Mouse (Mus musculus) liver, postnatal 0 days (tissue): Measurements from ENCODE around the gene Myl3. TPM values are rescaled to one million over a fixed set of nuclear protein-coding genes. Genes with fewer than 3 reads are reported as not detected.
A peak's percentile ranks its signal among the peaks of the same experiment; 100 is the strongest.

Experiments
- ATAC-seq: fragments of 200-750 bp; cut with Nextera tagmentation; 2 replicates; pipeline ENCODE4 v1.8.0; 2017; ENCODE audit warnings: mild to moderate bottlenecking, moderate library complexity
- DNase-seq: peaks from one replicate; pipeline ENCODE4 v3.0.0-alpha.2; 2016
- H3K27ac ChIP-seq: fragments of 300-500 bp; sonication (generic); 2 replicates; pipeline ENCODE4 v1.5.1; 2014; ENCODE audit warnings: antibody characterized with exemption, moderate library complexity, mild to moderate bottlenecking, low read depth
- H3K27me3 ChIP-seq: fragments of 300-500 bp; sonication (generic); 2 replicates; pipeline ENCODE4 v1.6.1; 2014; ENCODE audit warnings: low read length, control low read depth, mixed read lengths; ENCODE audit not compliant: insufficient read depth
- H3K36me3 ChIP-seq: fragments of 300-500 bp; sonication (generic); replicated peaks from 2 replicates; pipeline ENCODE4 v1.6.1; 2014; ENCODE audit warnings: mild to moderate bottlenecking, control low read depth, low read length, moderate library complexity, mixed read lengths; ENCODE audit not compliant: insufficient read depth
- H3K4me1 ChIP-seq: fragments of 300-500 bp; sonication (generic); 2 replicates; pipeline ENCODE4 v1.6.1; 2014; ENCODE audit warnings: antibody characterized with exemption, mild to moderate bottlenecking, control low read depth; ENCODE audit not compliant: insufficient read depth
- H3K4me2 ChIP-seq: fragments of 300-500 bp; sonication (generic); 2 replicates; pipeline ENCODE4 v1.6.1; 2014; ENCODE audit warnings: low read depth, mild to moderate bottlenecking, low read length, moderate library complexity, mixed read lengths
- H3K4me3 ChIP-seq: fragments of 300-500 bp; sonication (generic); 2 replicates; pipeline ENCODE4 v1.5.1; 2014; ENCODE audit warnings: low read depth, low read length
- H3K9ac ChIP-seq: fragments of 300-500 bp; sonication (generic); replicated peaks from 2 replicates; pipeline ENCODE4 v1.6.1; 2014; ENCODE audit warnings: mild to moderate bottlenecking, moderate library complexity
- H3K9me3 ChIP-seq: fragments of 300-500 bp; sonication (generic); 2 replicates; pipeline ENCODE4 v1.6.1; 2016; ENCODE audit warnings: mild to moderate bottlenecking, control low read depth, low read length, mixed read lengths
- CTCF ChIP-seq: sonication (generic); IDR thresholded peaks from 2 replicates; pipeline ENCODE4 v1.5.1; 2016; ENCODE audit warnings: antibody characterized with exemption, low read depth
- EP300 ChIP-seq: IDR thresholded peaks from 2 replicates; pipeline ENCODE4 v1.6.1; 2016; ENCODE audit warnings: antibody characterized with exemption, low read depth, mild to moderate bottlenecking
- WGBS: fragments of 180-500 bp; shearing (Covaris S2); extraction: QIAGEN DNeasy Blood & Tissue Kit; methylation state at CpG from one replicate; pipeline ENCODE4 v1.1.7; 2014; ENCODE audit not compliant: insufficient replicate concordance; 5-methylcytosine and 5-hydroxymethylcytosine counted together
- polyA plus RNA-seq: library from polyadenylated mRNA; unstranded; fragments of >200 nt; fragmentation: Nextera tagmentation; extraction: Ambion mirVana; gene quantifications from 2 replicates; pipeline ENCODE4 v1.2.1, GENCODE M21; 2015

Myl3 gene
- polyA plus RNA-seq, 1 experiment from 2014 or later: 0.52 TPM

- Histone ChIP-seq H3K27me3 (peaks cover 3% of the 10 kb centered on the region; the same call in 1 of the 2 replicates), H3K27ac (peak overlapping the region; percentile 65; the same call in 1 of the 2 replicates), H3K4me3 (peak overlapping the region; percentile 43), H3K36me3 (no peaks in the 10 kb centered on the region), H3K9ac (peak overlapping the region; percentile 26), H3K4me1 (peaks cover 27% of the 10 kb centered on the region), H3K4me2 (peak overlapping the region; percentile 74), H3K9me3 (no peaks in the 10 kb centered on the region)
- 7% methylated on average over 8 of the region's 8 CpGs for WGBS
- ATAC-seq (peak; percentile 18; the same call in 1 of the 2 replicates), DNase-seq (no peak)
- no peak for TF ChIP-seq CTCF
- no peak for TF ChIP-seq EP300
Observed at GRCm38 (mm10) chr9:110733102-110733501, 8.6 kb upstream of the Myl3 start.

- H3K9ac ChIP-seq: no peak overlapping the region
- WGBS: 63% methylated on average over 7 of the region's 7 CpGs
- H3K4me2 ChIP-seq: no peak overlapping the region
- peaks cover 3% of the 10 kb centered on the region; the same call in 1 of the 2 replicates for H3K27me3 ChIP-seq
- peak overlapping the region; percentile 29 for H3K27ac ChIP-seq
- TF ChIP-seq CTCF (no peak), EP300 (no peak)
- ATAC-seq (no peak), DNase-seq (no peak)
- H3K4me3 ChIP-seq: no peak overlapping the region
- peaks cover 27% of the 10 kb centered on the region for H3K4me1 ChIP-seq
- H3K36me3 ChIP-seq: no peaks in the 10 kb centered on the region
- no peaks in the 10 kb centered on the region for H3K9me3 ChIP-seq
Observed at GRCm38 (mm10) chr9:110734154-110734553, 7.5 kb upstream of the Myl3 start.

DNA sequence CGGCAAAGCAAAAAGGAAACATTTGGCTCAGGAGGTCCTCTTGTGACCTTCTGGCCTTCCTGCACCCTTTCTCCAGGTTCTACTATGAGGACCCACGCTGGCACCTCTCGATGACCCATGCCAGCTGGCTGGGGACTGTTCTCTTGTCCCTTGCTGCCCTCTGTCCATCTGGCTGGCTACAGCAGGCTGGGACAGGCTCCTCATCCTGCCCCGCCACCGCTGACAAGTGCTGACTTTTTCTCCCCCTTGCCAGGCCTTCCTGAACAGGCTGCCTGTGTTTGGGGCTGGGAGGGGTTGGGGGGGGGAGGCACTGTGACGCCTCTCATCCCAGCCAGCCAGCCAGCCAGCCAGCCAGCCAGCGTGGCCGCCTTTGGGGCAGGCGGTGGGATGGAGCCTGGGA lies 5.3 kb upstream of the Myl3 start:
- H3K27me3 ChIP-seq: peaks cover 18% of the 10 kb centered on the region
- TF ChIP-seq CTCF (no peak), EP300 (no peak)
- H3K4me2 ChIP-seq: no peak overlapping the region
- no peak overlapping the region for H3K27ac ChIP-seq
- H3K4me3 ChIP-seq: no peak overlapping the region
- H3K9me3 ChIP-seq: no peaks in the 10 kb centered on the region
- no peak overlapping the region for H3K9ac ChIP-seq
- no peak for DNase-seq
- H3K36me3 ChIP-seq: no peaks in the 10 kb centered on the region
- no peak for ATAC-seq
- H3K4me1 ChIP-seq: peaks cover 27% of the 10 kb centered on the region
- 61% methylated on average over 9 of the region's 9 CpGs for WGBS

- peak; percentile 52 for TF ChIP-seq CTCF
- no peak for TF ChIP-seq EP300
- peaks cover 34% of the 10 kb centered on the region for H3K27me3 ChIP-seq
- H3K4me3 ChIP-seq: no peak overlapping the region
- DNase-seq (no peak), ATAC-seq (no peak)
- WGBS: 19% methylated on average over 1 of the region's 1 CpGs
- H3K9me3 ChIP-seq: no peaks in the 10 kb centered on the region
- peaks cover 15% of the 10 kb centered on the region for H3K4me1 ChIP-seq
- no peaks in the 10 kb centered on the region for H3K36me3 ChIP-seq
- no peak overlapping the region for H3K4me2 ChIP-seq
- H3K9ac ChIP-seq: no peak overlapping the region
- no peak overlapping the region for H3K27ac ChIP-seq
Observed at GRCm38 (mm10) chr9:110738054-110738453, 3.6 kb upstream of the Myl3 start.

- Histone ChIP-seq H3K4me3 (no peak overlapping the region), H3K9me3 (no peaks in the 10 kb centered on the region), H3K4me2 (no peak overlapping the region), H3K4me1 (peaks cover under 1% of the 10 kb centered on the region; the same call in 1 of the 2 replicates), H3K27me3 (peaks cover 51% of the 10 kb centered on the region), H3K36me3 (no peaks in the 10 kb centered on the region), H3K9ac (no peak overlapping the region), H3K27ac (no peak overlapping the region)
- ATAC-seq (no peak), DNase-seq (no peak)
- TF ChIP-seq CTCF (no peak), EP300 (no peak)
- 66% methylated on average over 7 of the region's 7 CpGs for WGBS
Observed at GRCm38 (mm10) chr9:110739961-110740360, 1.7 kb upstream of the Myl3 start.

DNA sequence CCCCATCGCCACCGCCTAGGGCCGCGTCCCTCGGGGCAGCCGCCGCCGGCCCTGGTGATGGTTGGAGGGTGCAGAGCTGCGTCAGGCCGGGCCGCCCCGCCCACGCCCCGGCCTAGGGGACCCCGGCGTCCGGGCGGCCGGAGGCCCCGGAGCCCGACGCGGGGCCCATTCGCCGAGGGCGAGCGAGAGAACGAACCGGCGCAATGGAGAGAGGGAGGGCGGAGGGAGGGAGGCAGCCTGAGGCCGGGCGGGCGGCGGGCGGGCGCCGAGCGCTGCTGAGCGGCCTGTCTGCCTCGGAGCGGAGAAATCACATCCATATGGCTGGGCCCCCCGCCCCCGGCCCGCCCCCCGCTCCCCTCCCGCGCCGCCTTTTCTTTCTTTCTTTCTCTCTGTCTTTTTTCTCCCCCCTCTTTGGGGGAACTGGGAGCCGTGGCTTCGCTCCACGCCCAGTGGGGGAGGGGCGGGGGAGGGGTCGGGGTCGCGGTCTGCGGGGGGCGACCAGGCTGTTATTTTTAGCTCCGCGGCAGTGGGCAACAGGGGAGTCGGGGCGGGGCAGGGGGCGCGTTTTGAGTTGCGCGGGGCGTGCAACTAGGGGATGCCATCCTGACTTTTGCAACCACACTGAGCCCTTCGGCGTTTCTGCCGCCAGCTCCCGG lies 762 bp downstream of the Myl3 start:
- Histone ChIP-seq H3K27me3 (peaks cover 59% of the 10 kb centered on the region), H3K27ac (no peak overlapping the region)
- TF ChIP-seq EP300 (no peak), CTCF (no peak)

More for the DNA sequence above, 762 bp downstream of the Myl3 start:
- Histone ChIP-seq H3K9me3 (no peaks in the 10 kb centered on the region), H3K4me2 (peak overlapping the region; percentile 79), H3K4me1 (no peaks in the 10 kb centered on the region; the same call in 1 of the 2 replicates), H3K4me3 (peak overlapping the region; percentile 51), H3K36me3 (no peaks in the 10 kb centered on the region), H3K9ac (peak overlapping the region; percentile 41; the same call in 1 of the 2 replicates)
- no peak for DNase-seq
- no peak for ATAC-seq
- WGBS: under 1% methylated on average over 44 of the region's 71 CpGs
